Mouse (Mus musculus) heart, adult 2 months (tissue): Measurements from ENCODE around the gene Dgkh. TPM values are rescaled to one million over a fixed set of nuclear protein-coding genes. Genes with fewer than 3 reads are reported as not detected.

Experiments used
- DNase-seq, 2 experiments: peaks; one replicate each; pipeline ENCODE4 v3.0.0; 2021
- H3K27ac ChIP-seq: fragments of 200-600 bp; 2 replicates; pipeline ENCODE4 v1.8.1; 2022
- H3K27me3 ChIP-seq: fragments of 200-500 bp; 2 replicates; pipeline ENCODE4 v1.6.1; 2012; ENCODE audit warnings: mild to moderate bottlenecking, low read length, inconsistent platforms, mixed read lengths; ENCODE audit not compliant: control insufficient read depth, insufficient read depth
- H3K36me3 ChIP-seq: fragments of 200-500 bp; 2 replicates; pipeline ENCODE4 v1.6.1; 2012; ENCODE audit warnings: low read length, inconsistent platforms; ENCODE audit not compliant: control insufficient read depth, insufficient read depth
- H3K4me1 ChIP-seq: fragments of 200-500 bp; 2 replicates; pipeline ENCODE4 v1.6.1; 2011; ENCODE audit warnings: low read length; ENCODE audit not compliant: control insufficient read depth, insufficient read depth
- H3K4me3 ChIP-seq: fragments of 200-600 bp; 2 replicates; pipeline ENCODE4 v1.8.1; 2022
- H3K79me2 ChIP-seq: fragments of 200-500 bp; replicated peaks from 2 replicates; pipeline ENCODE4 v1.6.1; 2012; ENCODE audit warnings: mild to moderate bottlenecking, inconsistent platforms, low read length, moderate library complexity, mixed read lengths; ENCODE audit not compliant: control insufficient read depth, insufficient read depth
- H3K9ac ChIP-seq: fragments of 200-500 bp; 2 replicates; pipeline ENCODE4 v1.6.1; 2012; ENCODE audit warnings: low read depth, mild to moderate bottlenecking, control low read depth, inconsistent platforms, low read length, mixed read lengths
- CTCF ChIP-seq: fragments of 200-600 bp; IDR thresholded peaks from 2 replicates; pipeline ENCODE4 v1.8.1; 2022; ENCODE audit warnings: antibody characterized with exemption, mild to moderate bottlenecking, moderate library complexity
- EP300 ChIP-seq: fragments of 200-500 bp; IDR thresholded peaks from 2 replicates; pipeline ENCODE4 v1.6.1; 2011; ENCODE audit warnings: low read depth, low read length, control low read depth; ENCODE audit not compliant: insufficient read depth
- POLR2A ChIP-seq: fragments of 200-500 bp; IDR thresholded peaks from 2 replicates; pipeline ENCODE4 v1.6.1; 2011; ENCODE audit warnings: mild to moderate bottlenecking, low read depth, low read length, control low read depth; ENCODE audit not compliant: insufficient read depth
- WGBS: fragments of 180-500 bp; shearing (Covaris S2); methylation state at CpG from one replicate; pipeline ENCODE4 v1.1.7; 2018; 5-methylcytosine and 5-hydroxymethylcytosine counted together
- intact Hi-C: fragments of 180-260 bp; cut with DNase I; formaldehyde crosslinking; loops from one replicate; pipeline ENCODE4 v1.15.1; 2025
- polyA plus RNA-seq: library from polyadenylated mRNA; depleted of rRNA; stranded (reverse); fragments of >200 nt; gene quantifications from 2 replicates; pipeline ENCODE4 v1.2.3, GENCODE M21; 2012
- total RNA-seq, 2 experiments: library from RNA; stranded (reverse); gene quantifications; 2 replicates each; pipeline ENCODE4 v1.2.3; 2021

Dgkh gene
- total and polyA plus RNA-seq, 3 experiments: 1.1 to 6.3 (median 6.2) TPM

DNA sequence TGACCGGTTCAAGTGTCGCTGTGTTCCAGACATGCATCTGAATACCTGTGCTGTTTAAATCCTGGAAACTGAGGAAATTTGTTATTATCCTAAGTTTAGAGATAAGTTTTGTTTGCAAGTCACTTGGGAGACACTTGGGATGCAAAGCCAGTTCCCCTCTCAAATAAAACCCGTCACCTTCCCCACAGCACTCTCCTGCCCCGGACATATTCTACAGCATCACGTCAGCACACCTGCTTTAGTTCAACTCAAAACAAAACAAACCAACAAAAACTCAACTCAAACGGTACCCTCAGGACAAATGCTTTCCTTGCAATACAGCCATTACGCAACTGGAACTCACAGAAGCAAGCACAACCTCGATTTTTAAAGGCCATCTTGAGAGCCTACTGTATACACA, 31.1 kb downstream of the Dgkh start:
- H3K9ac ChIP-seq: no peak overlapping the region
- DNase-seq: no peak
- WGBS: 81% methylated on average over 8 of the region's 8 CpGs
- no peaks in the 10 kb centered on the region for H3K27me3 ChIP-seq
- no peak overlapping the region for H3K4me3 ChIP-seq
- TF ChIP-seq EP300: no peak
- no peak for TF ChIP-seq POLR2A
- TF ChIP-seq CTCF: no peak
- 0 out of 2 replicates have a peak, but pooled peaks cover 2% of the 10 kb centered on the region for H3K79me2 ChIP-seq
- H3K4me1 ChIP-seq: peaks cover 6% of the 10 kb centered on the region
- intact Hi-C loops: no loop called here
- H3K36me3 ChIP-seq: no peaks in the 10 kb centered on the region
- H3K27ac ChIP-seq: no peak overlapping the region

DNA sequence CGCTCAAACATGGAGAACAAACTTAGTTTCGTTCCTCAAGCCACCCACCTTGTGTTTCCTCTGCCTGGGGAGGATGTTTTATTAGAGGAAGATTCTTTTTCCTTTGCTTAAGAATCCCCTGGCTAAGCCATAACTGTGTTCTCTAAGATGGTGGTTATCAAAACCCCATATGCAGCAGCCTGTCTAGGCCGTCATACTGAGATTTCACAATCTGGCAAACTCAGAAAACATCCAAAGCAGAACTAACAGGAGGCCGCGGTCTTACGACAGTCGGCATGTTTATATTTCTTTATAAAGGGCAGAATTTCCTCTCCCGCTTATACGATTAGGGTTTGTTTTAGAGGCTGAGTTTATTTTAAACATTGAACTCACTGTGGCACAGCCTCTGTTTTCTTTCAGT, 31.5 kb downstream of the Dgkh start:
- Histone ChIP-seq H3K79me2 (0 out of 2 replicates have a peak, but pooled peaks cover 2% of the 10 kb centered on the region), H3K27me3 (no peaks in the 10 kb centered on the region), H3K4me1 (peaks cover 6% of the 10 kb centered on the region), H3K36me3 (no peaks in the 10 kb centered on the region), H3K9ac (no peak overlapping the region), H3K4me3 (no peak overlapping the region), H3K27ac (no peak overlapping the region)
- TF ChIP-seq POLR2A (no peak), CTCF (no peak), EP300 (no peak)
- DNase-seq: no peak
- WGBS: 72% methylated on average over 9 of the region's 9 CpGs
- intact Hi-C loops: no loop called here

DNA sequence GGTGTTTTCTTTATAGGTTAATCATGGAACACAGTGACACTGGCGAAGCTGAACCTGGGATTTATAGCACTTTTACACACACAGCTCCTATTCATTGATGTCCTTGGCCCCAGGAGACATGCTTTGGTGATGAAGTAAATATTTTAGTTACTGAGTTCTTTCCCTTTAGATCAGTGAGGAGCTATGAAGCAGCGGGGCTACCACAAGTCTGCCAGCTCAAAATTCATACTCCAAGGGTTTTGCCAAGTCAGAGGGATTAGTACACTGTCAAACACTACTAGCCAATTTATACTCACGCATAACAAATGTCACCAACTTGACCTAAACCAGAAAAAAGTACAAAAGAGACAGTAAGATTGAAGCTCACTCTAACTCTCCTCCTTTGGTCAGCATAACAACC, 32.9 kb downstream of the Dgkh start:
- intact Hi-C loops: no loop called here
- 92% methylated on average over 3 of the region's 3 CpGs for WGBS
- no peak for TF ChIP-seq CTCF
- TF ChIP-seq EP300: no peak
- TF ChIP-seq POLR2A: no peak
- Histone ChIP-seq H3K9ac (no peak overlapping the region), H3K4me3 (no peak overlapping the region), H3K36me3 (no peaks in the 10 kb centered on the region), H3K79me2 (0 out of 2 replicates have a peak, but pooled peaks cover 2% of the 10 kb centered on the region), H3K27ac (no peak overlapping the region), H3K4me1 (peaks cover 6% of the 10 kb centered on the region), H3K27me3 (no peaks in the 10 kb centered on the region)
- DNase-seq: no peak

DNA sequence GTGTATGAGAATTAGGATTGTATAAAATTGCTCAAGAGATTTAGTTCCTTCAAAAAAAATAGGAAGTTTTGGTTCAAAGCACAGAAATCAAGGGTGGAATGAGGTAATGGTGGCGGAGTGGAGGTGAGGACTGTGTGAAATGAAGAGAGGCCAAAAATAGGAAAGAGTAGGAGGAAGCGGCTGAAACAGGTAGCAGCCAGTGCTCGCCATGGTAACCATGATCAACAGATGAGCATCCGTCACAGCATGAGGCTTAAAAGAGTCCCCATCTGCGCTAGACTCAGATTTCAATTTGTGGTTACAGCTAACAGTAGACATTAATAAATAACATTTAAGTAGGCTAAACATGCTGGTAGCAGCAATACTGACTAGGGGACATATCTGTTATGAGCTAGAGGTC, 33.4 kb downstream of the Dgkh start:
- Histone ChIP-seq H3K9ac (no peak overlapping the region), H3K79me2 (0 out of 2 replicates have a peak, but pooled peaks cover 2% of the 10 kb centered on the region), H3K27ac (no peak overlapping the region), H3K27me3 (no peaks in the 10 kb centered on the region), H3K4me3 (no peak overlapping the region), H3K4me1 (peaks cover 6% of the 10 kb centered on the region), H3K36me3 (no peaks in the 10 kb centered on the region)
- no peak for DNase-seq
- intact Hi-C loops: no loop called here
- TF ChIP-seq EP300 (no peak), CTCF (no peak), POLR2A (no peak)
- 92% methylated on average over 5 of the region's 5 CpGs for WGBS

DNA sequence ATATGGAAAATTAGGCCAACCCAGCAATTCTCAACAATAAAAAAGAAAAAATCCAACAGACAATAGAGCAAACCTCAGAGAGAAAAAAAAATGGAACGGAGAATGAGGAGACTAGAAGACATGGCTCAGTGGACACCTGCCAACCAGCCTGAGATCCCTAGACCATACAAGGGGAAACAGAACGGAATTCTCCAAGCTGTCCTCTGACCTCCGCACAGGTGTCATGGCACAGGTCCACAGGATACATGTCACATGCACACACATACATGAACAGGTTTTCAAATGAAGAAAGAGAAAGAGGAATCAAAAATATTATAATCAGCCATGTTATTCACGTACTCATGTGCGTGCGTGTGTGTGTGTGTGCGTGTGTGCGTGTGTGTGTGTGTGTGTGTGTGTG, 38.5 kb downstream of the Dgkh start:
- intact Hi-C loops: no loop called here
- no peak for DNase-seq
- no peak overlapping the region for H3K9ac ChIP-seq
- TF ChIP-seq EP300 (no peak), CTCF (no peak), POLR2A (no peak)
- WGBS: 85% methylated on average over 8 of the region's 8 CpGs
- H3K79me2 ChIP-seq: no peaks in the 10 kb centered on the region
- no peak overlapping the region for H3K4me3 ChIP-seq
- peaks cover 6% of the 10 kb centered on the region for H3K4me1 ChIP-seq
- no peak overlapping the region for H3K27ac ChIP-seq
- no peaks in the 10 kb centered on the region for H3K27me3 ChIP-seq
- no peaks in the 10 kb centered on the region for H3K36me3 ChIP-seq

DNA sequence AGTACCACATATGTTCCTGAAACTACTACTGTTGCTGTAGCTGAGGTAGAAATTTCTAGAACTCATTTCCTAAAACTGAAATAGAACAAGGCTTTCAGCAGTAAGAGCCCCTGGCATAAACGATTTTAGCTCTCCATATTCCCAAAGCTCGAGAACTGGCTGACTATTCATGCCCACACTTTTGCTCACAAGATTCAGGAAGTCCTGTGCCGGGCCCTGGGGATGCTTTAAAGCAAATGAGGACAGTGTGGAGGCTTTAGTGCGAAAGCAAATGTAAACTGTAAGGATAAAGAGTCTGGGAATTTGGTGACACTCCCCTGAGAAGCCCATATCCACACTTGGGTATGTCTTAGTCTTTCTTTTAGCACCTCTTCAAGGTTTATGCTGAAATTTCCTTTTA, 40.0 kb downstream of the Dgkh start:
- intact Hi-C loops: no loop called here
- no peak for DNase-seq
- H3K36me3 ChIP-seq: no peaks in the 10 kb centered on the region; the same call in 1 of the 2 replicates
- no peak overlapping the region for H3K9ac ChIP-seq
- TF ChIP-seq EP300: no peak
- TF ChIP-seq CTCF: no peak
- TF ChIP-seq POLR2A: no peak
- peaks cover 8% of the 10 kb centered on the region for H3K4me1 ChIP-seq
- WGBS: 32% methylated on average over 4 of the region's 4 CpGs
- no peaks in the 10 kb centered on the region for H3K79me2 ChIP-seq
- peak overlapping the region; percentile 43 for H3K27ac ChIP-seq
- no peak overlapping the region for H3K4me3 ChIP-seq
- no peaks in the 10 kb centered on the region for H3K27me3 ChIP-seq
